Mouse (Mus musculus): ENCODE data around the gene Hist1h3d.
"Not testable (repeated sequence)": the region's sequence is repeated elsewhere in the genome, so short reads cannot be mapped to it uniquely, and the experiment has no call there.

Hist1h3d gene

GRCm38 (mm10) chr13:23575271-23575851, at the start of gene Hist1h3d:
Gene Hist1h3d (plus strand): TSS chr13:23575763.
- peak; percentile 49 for DNase-seq (ENCODE audit: low read depth, low spot score)

GRCm38 (mm10) chr13:23525901-23526300, 49.7 kb upstream of the Hist1h3d start:
- no peak for DNase-seq (ENCODE audit: low read depth, low spot score)

- peak; percentile 93 for DNase-seq (ENCODE audit: low read depth, low spot score)
Measured at GRCm38 (mm10) chr13:23526312-23526711, 49.3 kb upstream of the Hist1h3d start.

- DNase-seq (ENCODE audit: low read depth, low spot score), result no peak
Measured at GRCm38 (mm10) chr13:23529005-23529404, 46.6 kb upstream of the Hist1h3d start.

- DNase-seq (ENCODE audit: low read depth, low spot score), result no peak
Measured at GRCm38 (mm10) chr13:23529480-23530165, 45.9 kb upstream of the Hist1h3d start.

- no peak for DNase-seq (ENCODE audit: low read depth, low spot score)
Measured at GRCm38 (mm10) chr13:23530181-23530900, 45.2 kb upstream of the Hist1h3d start.

GRCm38 (mm10) chr13:23530901-23531875, 44.4 kb upstream of the Hist1h3d start, which contains the start of gene Hist1h4h:
Gene Hist1h4h (plus strand): TSS chr13:23531050.
- DNase-seq (ENCODE audit: low read depth, low spot score), result peak; percentile 92

GRCm38 (mm10) chr13:23532262-23533075, 43.1 kb upstream of the Hist1h3d start:
- no peak for DNase-seq (ENCODE audit: low read depth, low spot score)

- not testable (repeated sequence) for DNase-seq (ENCODE audit: low read depth, low spot score)
Measured at GRCm38 (mm10) chr13:23533560-23534367, 41.8 kb upstream of the Hist1h3d start, which contains the start of gene Hist1h2af. Gene Hist1h2af (plus strand): TSS chr13:23533906.

GRCm38 (mm10) chr13:23534368-23535131, 41.0 kb upstream of the Hist1h3d start:
- DNase-seq (ENCODE audit: low read depth, low spot score), result no peak

GRCm38 (mm10) chr13:23535137-23536075, 40.2 kb upstream of the Hist1h3d start, which contains the start of gene Hist1h3g:
Gene Hist1h3g (plus strand): TSS chr13:23535422.
- not testable (repeated sequence) for DNase-seq (ENCODE audit: low read depth, low spot score)

GRCm38 (mm10) chr13:23536076-23536822, 39.3 kb upstream of the Hist1h3d start:
- no peak for DNase-seq (ENCODE audit: low read depth, low spot score)

- DNase-seq (ENCODE audit: low read depth, low spot score), result no peak
Measured at GRCm38 (mm10) chr13:23537006-23537710, 38.4 kb upstream of the Hist1h3d start.

GRCm38 (mm10) chr13:23538249-23538648, 37.3 kb upstream of the Hist1h3d start:
- no peak for DNase-seq (ENCODE audit: low read depth, low spot score)

- DNase-seq (ENCODE audit: low read depth, low spot score), result not testable (repeated sequence)
Measured at GRCm38 (mm10) chr13:23539821-23540220, 35.7 kb upstream of the Hist1h3d start.

- no peak for DNase-seq (ENCODE audit: low read depth, low spot score)
Measured at GRCm38 (mm10) chr13:23541497-23541896, 34.1 kb upstream of the Hist1h3d start.
